Mouse (Mus musculus): ENCODE measurements at regions not wholly inside any gene's neighbourhood (a gene's known extent, or its start where the extent isn't known, plus 50 kb on each side); places are given as distances from the start of the nearest gene placed in this dataset.

DNA sequence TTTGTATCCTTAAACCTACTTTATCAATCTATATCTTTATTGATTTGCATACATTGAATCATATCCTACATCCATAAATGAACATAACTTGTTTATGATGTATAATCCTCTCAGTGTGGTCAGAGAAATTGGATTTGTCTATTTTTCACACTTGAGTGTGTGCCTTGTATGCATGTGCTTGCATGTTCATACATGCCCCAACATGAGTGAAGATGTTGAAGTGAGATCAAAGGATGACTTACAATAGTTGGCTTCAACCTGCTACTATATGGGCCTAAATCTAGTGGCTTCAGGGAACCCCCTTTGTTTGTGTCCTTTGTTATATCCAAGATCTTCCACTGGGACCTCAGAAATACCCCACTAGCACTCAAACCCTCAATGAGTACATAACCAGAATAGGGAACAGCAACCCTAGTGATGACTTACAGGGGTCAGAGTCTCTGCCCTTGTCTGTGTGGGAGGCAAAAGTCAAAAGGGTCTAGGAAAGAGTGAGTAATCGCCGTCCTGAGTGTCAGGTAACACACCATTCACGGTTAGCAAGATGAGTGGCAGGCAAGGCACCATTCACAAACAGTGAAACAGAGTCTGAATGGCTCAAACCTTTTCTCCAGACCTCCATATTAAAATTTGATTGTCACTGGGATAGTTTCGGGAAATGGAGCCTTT, 236.3 kb downstream of the Lpin1 start:
- DNase-seq (ENCODE audit: low read depth): no peak

DNA sequence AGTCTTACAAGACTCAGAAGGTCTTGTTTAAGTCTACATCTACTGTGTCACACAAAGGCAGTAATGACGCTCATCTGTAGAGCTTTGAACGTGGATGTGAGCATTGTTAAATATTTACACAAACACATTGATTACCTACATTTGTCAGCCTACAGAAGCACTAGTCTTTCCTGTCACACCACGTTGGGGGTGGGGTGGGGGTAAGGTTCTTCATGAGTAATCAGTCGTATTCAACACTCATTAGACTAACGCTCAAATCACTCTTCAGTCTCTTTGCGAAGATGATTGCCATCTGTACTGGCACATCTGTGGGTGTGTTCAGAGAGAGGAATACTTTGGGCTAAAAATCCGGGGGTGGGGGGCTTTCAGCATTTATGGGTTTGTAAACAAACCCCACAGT, 240.7 kb downstream of the Lpin1 start:
- DNase-seq (ENCODE audit: low read depth): no peak

DNA sequence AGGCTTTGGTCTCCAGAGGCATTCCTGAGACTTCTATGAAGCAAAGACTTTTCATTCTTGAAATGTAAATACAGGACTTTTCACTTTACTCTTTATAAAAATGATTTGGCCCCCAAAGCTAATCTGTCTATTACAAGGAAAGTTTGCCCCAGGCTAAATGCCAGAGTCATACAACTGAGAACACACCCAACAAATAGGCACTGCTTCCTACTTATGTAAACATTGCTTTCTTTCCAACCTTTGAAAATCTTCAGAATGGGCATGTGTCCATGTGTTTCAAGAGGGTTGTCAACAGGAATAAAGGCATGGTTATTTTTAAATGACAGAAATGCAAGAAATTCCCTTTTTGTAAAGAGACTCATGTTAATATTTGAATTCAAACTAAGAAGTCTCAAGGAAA, 248.4 kb downstream of the Lpin1 start:
- DNase-seq (ENCODE audit: low read depth): no peak

DNA sequence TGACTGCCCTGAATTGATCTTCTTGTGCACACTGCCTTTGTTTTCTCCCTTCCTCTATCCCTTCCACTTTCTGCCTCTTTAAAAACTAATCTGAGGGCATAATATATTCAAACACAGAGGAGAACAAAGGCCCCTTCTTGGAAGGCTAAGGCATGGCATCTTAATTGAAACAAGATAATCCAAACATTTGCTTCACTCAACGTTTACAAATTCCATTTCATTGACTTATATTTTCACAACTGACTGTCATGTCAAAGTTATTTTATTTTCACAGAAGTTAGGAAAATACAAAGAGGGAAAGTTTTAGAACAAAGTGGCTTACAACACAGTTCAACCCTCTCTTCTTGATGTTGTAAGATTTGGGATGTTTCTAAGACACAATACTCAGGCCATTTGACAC, 251.9 kb downstream of the Lpin1 start:
- DNase-seq (ENCODE audit: low read depth): no peak

DNA sequence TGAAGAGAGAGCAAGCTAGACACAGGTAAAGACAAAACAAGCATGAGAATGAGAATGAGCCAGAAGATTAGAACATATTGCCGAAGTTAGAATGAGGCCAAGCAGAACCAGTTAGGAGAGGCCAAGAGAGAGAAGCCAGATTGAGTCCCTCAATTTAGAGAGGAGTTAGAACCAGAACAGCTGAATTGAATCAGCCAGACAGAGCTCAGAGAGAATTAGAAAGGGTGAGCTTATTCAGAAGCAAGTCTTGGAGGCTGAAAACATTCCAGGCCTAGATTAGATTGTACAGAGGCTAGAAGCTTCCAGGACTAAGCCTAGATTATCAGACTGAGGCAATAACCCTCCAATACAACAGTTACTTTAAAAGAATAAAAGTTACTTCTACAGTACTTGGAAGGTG, 256.1 kb downstream of the Lpin1 start:
- no peak for DNase-seq (ENCODE audit: low read depth)

DNA sequence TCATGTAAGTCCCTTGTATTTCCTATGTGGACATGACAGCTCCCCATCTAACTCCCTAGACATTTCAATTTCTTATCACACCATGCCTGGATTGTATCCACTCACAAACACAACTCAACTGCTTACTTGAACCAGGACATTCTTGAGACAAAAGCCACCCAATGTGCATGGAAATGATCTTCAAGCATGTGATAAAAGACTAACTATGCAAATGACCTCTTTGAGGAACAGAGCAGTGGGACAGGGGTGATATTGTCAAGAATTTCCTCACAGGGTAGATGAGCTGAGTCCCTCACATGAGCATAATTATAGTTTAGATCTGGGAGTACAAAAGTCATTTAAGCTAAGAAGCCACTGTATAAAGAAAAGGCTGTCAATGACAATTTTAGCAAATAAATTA, 259.0 kb downstream of the Lpin1 start:
- no peak for DNase-seq (ENCODE audit: low read depth)

DNA sequence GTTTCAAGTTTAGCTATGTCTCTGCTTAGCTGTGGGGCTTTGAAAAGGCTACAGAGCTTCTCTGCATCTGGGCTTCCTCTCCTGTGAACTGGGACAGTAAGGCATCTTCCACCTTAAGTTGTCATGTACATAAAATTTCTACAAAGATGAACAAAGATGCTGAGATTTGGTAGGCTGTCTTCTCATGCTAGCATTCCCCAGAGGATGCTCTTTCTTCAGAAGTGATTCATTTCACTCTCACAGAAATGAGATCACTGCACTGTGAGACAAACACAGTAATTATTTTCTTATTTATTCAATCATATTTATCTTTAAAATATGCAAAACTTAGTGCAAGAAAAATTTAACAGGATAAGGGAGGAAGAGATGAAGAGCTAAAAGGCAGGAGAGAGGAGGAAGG, 261.5 kb downstream of the Lpin1 start:
- DNase-seq (ENCODE audit: low read depth): no peak

DNA sequence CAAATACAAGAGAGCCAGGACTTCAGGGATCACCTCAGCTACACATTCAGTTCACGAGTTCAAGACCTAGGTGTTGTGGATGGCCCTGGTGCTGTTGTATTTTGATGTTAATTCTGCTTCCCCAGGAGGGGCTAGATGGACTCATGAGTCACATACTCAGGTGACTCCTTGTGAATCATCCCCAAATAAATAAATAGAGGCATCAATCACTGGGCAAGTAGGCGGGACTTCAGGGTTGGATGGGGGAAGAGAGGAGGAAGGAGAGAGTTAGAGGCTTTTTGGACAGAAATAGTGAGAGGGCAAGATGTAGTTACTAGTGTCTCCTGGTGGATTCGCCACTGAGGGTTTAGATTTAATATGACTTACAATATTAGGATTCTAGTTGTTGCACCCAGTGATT, 266.7 kb downstream of the Lpin1 start:
- DNase-seq (ENCODE audit: low read depth): no peak

DNA sequence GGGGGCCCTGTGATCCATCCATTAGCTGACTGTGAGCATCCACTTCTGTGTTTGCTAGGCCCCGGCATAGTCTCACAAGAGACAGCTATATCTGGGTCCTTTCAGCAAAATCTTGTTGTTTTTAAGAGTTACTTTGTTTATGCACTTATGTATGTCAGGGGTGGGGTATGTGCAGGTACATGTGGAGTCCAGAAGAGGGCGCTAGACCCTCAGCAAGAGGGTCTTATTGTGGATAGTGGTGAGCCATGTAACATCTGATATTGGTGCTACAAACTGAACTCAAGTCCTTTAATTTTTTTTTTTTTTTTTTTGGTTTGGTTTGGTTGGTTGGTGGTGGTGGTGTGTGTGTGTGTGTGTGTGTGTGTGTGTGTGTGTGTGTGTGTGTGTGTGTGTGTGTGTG, 268.7 kb downstream of the Lpin1 start:
- DNase-seq (ENCODE audit: low read depth): peak; percentile 51

DNA sequence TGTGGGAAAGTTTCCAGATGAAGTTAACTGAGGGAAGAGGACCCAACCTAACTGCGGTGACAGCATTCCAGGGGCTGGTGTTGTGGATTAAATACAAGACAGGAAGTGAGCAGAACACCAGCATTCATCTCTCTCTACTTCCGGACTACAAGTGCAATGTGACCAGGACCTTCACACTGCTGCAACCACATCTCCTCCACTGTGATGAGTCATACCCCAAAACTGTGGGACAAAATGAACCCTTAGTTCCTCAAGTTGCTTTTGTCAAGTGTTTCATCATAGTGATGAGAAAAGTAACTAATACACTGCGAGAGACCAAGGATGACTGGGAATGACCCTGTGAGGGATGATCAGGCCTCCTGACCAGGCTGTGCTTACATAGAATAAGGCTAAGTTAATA, 279.3 kb downstream of the Lpin1 start:
- DNase-seq (ENCODE audit: low read depth): peak; percentile 83

DNA sequence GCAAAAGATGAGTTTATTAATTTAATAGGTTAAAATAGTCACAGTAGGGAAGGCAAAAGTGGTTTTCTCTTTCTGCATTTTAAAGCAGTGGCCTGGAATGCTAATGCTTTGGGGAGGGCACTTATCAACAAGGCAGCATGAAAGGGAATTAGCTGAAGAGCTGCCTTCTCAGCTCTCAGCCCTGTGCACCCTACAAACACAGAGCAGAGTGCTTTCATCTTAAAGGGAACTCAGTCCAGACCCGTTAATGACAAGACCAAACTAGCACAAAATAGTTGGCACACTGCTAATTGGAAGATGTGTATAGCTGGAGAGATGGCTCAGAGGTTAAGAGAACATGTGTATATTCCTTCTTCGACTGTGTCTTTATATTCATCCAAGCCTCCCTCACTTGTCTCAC, 281.6 kb downstream of the Lpin1 start:
- no peak for DNase-seq (ENCODE audit: low read depth)

DNA sequence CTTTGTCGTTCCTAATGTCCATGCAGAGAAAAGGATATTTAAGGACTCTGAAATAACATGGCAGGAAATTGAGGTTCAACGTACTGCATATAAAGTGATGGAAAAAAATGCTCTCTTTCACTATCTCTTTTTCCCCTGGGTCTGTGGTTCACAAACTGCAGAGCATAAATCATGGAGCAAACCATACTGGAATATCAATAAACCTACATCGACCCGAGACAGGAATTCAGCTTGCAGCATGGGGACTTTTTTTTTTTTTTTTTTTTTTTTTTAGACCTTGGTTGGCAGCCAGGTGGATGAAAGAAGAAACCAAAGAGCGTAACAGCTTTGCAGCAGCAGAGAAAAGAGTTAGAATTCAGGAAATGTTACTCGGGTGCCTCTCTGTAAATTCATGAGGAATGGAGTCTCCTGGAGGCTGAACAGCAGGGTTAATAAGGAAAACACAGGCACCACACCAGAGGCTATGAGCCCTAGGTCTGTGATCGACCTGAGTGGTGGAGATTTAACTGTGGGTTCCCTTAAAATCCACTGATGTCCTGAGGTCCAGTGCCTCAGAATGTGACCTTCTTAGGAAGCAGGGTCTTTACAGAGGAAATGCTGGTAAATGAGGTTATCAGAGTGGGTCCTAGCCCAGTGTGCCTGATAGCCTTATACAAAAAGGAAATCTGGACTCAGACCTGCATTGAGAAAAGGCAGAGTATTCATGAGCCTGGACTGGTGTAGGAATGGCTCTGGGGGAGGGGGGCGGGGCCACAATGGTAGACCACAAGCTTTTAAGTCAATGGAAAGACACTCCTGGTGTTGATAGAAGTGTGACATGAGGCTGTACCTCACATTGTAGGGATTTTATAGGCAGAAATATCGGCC, 290.0 kb downstream of the Lpin1 start:
- no peak for DNase-seq (ENCODE audit: low read depth)

DNA sequence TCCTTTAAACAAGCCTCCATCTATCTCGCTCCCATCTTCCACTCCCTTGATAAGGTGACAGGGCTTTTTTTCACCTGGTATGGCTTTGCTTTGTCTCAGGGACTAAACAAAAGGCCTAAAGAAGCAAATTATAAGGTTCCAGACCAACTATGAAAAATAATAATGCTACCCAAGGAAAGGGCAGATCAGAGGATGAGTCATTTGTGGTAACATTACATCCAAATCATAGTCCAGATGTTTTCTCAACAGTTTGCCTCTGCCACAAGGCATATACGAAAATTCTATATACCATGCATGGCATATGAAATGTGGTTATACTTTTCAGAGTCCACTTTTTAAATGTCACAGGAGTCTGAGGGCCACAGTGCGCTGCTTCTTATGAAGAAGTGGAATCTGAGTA, 302.7 kb downstream of the Lpin1 start:
- DNase-seq (ENCODE audit: low read depth): no peak

DNA sequence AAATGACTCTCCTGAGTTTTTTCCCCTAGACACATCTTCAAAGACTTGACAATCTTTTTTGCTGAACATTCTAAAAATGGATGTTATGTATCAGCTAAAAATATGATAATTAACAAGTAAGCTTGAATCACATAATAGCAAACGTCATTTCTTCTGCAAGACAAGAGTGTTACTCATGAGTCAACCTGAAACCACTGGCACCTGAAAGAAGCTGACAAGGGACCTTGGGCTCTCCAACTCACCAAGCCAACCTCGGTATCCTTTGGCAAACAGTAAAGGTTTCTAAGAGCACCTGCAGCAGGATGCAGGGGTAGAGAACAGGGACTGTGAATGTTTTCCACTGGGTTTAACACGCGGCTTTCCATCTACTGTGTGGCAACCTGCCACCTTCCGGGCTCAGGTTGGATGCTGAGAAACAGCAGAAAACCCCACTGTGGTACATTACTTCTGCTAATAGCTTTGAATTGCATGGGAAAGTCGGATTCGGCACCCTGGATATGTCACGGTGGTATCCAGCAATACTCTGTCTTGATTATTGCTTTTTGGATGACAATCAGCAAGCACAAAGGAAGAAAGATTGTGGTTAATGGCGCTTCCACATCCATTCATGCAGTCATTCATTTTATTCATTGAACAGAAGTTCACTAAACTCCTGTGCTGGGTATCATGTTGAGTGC, 305.9 kb downstream of the Lpin1 start:
- DNase-seq (ENCODE audit: low read depth): no peak

DNA sequence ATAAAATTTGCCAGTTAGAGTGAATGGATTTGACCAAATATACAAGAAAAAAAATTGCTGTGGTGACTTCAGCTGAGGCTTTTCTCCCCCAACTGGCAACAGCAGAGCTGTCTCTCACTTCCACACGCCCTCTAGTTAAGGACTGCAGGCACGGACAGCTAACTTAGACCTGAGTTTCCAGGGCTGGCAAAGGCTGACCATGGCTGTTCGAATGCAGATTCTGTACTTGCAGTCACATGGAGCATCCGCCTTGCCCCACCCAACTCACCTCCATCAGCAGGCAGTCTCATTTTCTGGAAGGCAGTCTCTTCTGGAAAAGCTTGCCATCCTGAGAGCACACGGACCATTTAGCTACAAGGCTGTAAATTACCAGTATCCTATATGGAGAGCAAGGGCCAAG, 325.7 kb downstream of the Lpin1 start:
- DNase-seq (ENCODE audit: low read depth): no peak

DNA sequence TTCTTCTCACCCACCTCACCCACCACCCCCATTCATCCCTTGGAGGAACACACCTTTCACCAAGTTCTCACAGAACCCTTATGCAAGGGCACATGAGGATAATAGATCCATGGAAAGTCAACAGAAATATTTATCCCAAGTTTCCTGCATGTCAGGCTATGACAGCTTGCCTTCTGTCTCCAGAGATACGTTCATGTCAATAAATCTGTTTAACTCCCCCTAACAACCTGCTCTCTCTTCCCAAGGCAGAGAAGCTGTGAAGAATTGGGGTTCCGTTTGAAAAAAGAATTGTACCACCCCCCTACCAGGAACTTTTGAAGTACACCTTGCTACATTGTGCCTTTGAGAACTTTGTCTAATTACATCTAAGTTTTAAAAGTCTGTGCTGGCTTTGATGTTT, 331.6 kb downstream of the Lpin1 start:
- no peak for DNase-seq (ENCODE audit: low read depth)

DNA sequence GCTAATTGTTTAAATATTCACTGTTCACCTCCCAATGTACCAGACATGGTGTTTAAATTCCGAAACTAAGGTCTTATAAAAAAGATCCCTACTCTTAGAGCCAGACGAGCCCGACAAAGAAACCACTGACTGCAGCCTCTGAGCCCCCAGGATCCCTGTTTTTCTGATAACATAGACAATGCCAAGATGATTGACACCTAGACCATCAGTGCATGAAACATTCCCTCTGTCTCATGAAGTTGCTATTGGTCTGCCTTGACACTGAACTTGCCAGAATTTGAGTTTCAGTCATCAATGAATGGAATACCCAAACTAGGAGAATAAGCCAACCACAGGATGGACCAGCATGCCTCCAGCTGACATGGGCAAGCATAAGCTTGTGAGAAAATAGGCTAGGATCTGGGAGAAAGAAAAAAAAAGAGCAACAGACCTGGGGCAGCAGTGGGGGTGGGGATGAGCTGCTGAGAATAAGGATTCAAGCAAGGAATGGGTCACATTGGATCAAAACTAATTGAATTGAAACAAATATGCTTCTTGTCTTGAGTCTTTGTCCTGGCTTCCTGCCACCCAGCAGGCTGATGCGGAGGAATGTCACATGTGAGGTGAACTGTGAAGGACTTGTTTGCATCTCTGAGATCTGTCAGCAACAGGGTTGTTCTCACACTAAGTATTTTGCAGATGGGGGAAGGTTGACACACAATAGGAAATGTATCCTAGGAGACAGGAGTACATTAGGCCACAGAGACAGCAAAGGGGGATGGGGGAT, 333.0 kb downstream of the Lpin1 start:
- DNase-seq (ENCODE audit: low read depth): no peak

DNA sequence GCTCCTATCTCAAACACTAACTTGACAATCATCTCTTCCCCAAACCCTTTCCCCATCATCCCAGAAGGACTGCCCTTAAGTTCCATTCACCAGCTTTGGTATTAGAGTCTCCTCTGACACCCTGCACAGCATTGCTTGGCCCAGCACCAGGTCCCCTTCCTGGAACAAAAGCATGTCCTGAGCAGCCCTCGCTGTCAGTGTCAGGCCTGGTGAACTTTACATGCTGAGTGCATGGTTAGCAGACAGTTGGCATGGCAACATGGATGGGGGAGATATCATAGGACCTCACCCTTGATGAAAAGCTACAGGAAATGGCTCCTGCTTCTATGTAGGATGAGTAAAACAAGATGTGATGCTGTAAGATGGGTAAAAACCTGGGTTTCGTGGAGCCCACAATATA, 333.6 kb downstream of the Lpin1 start:
- DNase-seq (ENCODE audit: low read depth): no peak

DNA sequence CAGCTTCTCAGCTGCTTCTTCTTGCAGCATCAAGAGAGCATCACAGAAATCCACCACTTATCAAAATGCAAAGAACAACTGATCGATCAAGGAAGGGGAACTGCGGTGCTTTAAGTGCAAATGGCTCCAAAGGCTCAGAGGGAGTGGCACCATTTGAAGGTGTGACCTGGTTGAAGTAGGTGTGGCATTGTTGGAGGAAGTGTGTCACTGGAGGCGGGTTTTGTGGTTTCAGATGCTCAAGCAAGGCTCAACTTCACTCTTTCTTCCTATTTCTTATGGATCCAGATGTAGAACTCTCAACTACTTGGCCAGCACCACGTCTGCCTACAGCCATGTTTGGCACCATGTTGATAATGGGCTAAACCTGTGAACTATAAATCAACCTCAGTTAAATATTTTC, 334.5 kb downstream of the Lpin1 start:
- DNase-seq (ENCODE audit: low read depth): peak; percentile 3

DNA sequence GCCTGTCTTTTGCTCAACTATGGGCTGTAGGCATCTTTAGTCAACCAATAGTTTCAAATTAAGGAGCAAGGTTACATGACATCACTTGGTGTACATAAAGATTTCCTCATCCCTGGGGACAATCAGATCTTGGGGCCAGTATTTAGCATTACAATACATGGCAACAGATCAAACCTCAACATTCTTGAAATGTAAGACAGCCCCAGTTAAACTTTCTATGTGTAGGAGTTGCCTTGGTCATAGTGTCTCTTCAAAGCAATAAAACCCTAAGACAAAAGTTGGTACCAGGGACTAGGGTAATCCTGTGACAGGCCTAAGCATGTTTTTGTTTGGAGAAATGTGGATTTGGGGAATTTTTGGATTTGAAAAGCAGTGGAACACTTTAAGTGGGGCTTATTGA, 338.3 kb downstream of the Lpin1 start:
- no peak for DNase-seq (ENCODE audit: low read depth)

DNA sequence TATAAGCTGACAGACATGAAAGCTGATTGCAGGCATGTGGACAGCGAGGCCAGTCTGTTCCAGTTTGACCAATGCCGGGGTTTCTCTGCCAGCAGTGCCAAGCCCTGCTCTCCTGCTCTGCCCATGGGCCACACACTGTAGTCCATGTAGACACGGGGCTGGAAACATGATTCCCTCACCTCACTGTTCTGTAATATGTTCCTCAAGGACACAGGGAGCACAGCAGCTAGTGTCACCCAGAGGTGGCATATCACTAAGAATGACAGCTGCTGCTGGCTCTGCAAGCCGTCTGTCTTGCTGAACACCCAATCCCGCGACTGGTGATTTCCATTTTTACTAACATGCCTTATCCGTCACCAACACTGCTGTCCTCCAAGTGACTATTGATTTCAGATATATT, 339.9 kb downstream of the Lpin1 start:
- no peak for DNase-seq (ENCODE audit: low read depth)

DNA sequence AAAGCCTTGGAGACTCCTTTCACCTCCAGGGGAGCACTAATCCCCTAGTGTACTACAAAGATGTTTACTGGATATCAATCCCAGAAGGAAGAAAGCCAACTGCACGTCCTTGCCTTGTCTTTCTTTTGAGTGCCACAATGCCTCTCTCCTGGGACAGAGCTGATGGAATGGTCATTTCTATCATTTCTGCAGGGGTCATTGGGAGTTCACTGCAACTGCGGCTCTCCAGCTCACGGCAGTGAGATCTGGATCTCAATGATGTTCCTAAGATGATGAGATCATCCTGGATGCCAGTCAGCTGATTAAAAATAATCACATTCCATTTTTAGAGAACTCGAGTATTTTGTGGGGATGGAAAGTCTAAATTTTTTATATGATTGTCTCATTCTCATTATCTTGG, 341.1 kb downstream of the Lpin1 start:
- DNase-seq (ENCODE audit: low read depth): no peak

All from 416B (cell line).